Mouse (Mus musculus): ENCODE data around the gene Cox8b.

DNA sequence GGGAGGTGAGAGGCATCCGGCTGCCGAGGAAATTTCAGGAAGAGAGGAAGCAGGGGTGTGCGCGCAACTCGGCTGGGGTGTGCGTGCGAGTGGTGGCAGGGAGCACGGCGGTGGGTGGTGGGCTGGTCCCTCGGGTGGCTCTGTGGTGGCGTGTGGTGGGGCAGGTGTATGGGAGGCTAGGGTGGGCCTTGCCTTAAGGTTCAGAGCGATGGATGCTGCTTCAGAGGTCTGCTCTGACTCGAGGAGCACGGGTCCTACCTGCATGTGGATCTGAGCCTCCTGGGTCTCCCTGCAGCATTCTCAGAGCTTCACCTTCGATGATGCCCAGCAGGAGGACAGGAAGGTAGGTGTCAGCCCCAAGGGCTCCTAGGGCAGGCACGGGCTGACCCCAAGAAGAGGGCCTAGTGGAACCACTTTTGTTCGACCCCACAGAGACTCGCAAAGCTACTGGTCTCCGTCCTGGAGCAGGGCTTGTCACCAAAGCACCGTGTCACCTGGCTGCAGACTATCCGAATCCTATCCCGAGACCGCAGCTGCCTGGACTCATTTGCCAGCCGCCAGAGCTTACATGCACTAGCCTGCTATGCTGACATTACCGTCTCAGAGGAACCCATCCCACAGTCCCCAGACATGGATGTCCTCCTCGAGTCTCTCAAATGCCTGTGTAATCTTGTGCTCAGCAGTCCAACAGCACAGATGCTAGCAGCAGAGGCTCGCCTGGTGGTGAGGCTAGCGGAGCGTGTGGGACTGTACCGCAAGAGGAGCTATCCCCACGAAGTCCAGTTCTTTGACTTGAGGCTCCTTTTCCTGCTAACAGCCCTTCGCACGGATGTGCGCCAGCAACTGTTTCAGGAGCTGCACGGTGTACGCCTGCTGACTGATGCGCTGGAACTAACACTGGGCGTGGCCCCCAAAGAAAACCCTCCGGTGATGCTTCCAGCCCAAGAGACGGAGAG is 42.4 kb downstream of the Cox8b start, which contains the start of gene Bet1l:
- TF ChIP-seq HCFC1 (IDR thresholded peaks at IDR 0.05; ENCODE audit: borderline replicate concordance, insufficient read depth, low read length) (no peak), CHD2 (IDR thresholded peaks at IDR 0.05; ENCODE audit: low read depth, low read length) (no peak), ZC3H11A (IDR thresholded peaks at IDR 0.05; ENCODE audit: borderline replicate concordance, low read depth, low read length) (no peak), MAFK (IDR thresholded peaks at IDR 0.05; ENCODE audit: insufficient read depth, low read depth, low read length) (no peak)

Measured in ES-E14 (cell line).